Mouse (Mus musculus) mature B cell (primary cell): ENCODE data around the gene Dmgdh.

Experiments
- in situ Hi-C: fragments of 300-500 bp; cut with MboI; formaldehyde crosslinking; loops from 2 replicates; pipeline ENCODE4 v1.14.3; 2019

The Dmgdh gene

DNA sequence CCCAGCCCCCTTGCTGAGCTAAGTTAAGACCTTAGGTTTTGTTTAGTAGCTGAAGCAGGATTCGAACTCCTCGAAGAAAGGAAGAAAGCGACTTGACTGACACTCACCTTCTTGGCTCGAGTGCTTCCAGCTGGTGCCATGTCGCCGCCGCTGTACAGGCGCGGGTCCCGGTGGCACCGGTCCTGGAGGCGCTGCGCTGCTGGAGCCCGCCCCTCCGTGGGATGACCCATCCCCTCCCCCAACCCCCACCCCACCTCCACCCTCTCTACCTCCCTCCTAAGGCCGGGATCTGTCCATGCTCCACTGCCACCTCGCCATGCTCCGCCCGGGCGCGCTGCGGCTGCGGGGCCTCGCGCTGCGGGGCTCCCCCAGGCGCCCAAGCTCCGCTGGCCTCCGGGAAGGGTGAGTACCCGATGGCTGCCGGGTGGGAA is at the start of gene Dmgdh, which contains the start of gene Bhmt2:
Gene Dmgdh, plus strand, starts transcription at position 303 of the 431 bp plus-strand sequence.
Gene Bhmt2, minus strand, starts transcription at position 172 of the 431 bp plus-strand sequence.
- in situ Hi-C loops: no loop called here

DNA sequence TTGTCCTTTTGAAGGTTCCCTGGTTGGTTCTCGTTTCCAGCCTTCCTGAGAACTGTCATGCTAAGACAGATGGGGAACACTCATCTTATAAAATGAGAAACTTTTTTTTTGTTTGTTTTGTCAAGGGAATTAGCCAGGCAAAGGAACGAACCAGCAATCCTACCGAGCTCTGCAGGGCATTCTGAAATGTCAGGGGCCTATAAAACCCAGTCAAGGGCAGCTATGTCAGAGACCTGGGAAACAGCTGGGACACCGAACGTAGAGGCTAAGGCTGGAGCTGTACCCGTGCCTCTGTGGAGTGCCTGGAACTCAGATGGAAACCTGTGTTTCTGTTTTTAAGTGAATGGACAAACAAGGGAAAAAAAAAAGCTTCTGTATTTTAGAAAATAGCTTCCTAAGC is 45.4 kb upstream of the Dmgdh start:
- in situ Hi-C loops: no loop called here

DNA sequence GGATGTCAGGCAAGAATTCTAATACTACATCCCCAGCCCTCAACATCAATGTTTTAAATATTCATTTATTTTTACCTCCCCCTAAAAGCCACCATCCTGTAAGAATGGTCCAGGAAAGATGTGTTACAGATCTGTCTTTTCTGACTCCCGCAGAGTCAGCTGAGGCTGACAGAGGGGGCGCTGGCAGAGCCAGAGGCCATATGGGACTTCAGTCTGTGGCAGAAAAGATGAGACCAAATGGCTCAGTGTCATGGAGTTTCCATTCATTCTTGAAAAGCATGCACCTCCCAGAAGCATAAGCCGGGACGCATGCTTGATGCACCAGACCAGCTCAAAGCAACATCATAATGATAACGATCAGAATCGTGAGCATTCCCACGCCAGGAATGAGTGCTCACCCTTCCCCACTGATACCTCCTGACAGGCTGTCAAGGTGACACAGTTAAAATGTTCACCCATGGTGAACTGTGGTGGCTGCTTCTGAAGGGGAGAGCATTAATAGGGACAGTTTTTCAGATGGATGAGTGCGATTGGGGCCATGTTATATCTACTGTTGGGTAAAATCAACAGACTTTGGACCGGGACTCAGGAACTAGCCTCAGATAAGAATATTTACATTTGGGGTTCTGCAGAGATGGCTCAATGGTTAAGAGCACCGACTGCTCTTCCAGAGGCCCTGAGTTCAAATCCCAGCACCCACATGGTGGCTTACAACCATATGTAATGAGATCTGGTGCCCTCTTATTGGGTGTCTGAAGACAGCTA is 43.1 kb upstream of the Dmgdh start:
- in situ Hi-C loops: no loop called here

DNA sequence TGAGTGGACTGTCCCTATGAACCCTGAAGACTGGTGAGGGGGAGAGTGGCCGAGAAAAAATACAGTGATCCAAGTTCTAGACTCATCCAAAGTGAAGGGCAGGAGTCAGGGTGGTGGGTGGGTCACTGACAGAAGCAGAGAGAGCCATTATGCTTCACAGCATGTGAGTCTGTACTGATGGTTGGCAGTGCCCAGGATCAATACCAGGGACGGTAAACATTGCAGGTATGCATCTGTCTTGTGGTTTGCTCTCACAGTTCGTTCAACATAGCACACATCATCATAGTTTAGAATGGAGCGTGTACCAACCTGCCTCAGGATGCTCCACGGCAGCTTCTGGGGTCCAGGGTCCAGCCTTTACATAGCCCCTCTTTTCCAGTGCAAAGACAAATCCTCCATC is 41.3 kb upstream of the Dmgdh start:
- in situ Hi-C loops: no loop called here

DNA sequence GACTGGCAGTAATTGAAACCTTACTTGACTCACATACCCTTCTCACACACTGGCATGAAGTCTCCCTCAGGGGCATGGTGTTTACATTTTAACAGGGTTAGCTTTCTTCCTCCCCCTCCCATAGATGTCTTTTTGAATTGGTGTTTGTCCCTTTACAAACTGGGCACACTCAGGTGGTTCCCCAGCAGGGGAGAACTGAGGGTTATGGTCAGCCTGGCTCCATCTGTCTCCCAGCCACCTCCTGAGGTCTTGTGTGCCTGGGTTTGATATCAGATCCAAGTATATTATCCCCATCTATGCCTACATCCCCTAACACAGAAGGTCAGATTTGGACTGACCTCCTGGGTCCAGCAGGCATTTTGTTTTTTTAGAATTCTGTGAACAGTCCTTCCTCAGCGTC is 37.7 kb upstream of the Dmgdh start:
- in situ Hi-C loops: no loop called here

DNA sequence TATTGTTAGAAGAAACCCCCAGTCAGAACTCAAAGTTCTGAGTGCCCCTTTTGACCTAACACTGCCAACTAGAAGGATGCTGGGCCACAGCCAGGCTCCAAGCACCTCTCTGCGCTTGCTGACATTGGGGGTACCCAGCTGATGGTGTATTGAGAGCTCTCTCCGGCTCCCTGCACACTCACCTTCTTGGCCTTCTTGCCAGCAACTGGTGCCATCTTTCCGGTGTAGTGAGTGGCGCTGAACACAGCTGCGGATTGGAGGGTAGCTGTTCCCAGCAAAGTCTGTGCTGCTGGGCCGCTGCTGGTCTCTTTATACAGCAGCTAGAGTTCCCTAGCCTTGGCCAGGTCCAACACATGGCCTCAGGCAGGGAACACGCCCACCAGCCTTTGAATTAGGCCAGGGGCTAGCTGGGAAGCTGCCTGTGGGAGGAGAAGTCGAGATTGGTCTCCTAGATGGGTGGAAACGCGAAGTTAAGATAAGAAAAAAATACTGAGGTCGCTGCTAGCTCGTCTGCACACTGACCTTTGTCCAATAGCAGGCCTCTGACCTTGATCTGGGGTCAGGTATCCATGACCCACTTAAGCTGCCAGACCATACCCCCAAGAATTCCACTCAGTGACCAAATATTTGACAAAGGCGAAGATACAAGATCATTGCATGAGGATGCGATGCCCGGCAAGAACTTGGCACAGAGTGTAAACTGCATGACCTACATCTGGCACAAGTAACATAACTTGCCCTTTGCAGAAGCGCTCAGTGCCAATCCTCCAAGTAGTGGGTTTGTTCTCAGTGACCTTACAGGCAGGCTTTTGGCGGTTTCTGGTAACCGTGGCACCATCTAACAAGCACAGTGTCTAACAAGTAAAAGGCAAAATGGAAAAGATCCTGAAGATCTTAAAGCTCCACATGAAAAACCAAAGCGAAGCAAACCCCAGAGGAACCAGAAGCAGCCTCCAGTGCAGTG is 36.7 kb upstream of the Dmgdh start, which contains the start of gene Bhmt:
Gene Bhmt, minus strand, starts transcription at position 680 of the 964 bp plus-strand sequence.
- in situ Hi-C loops: no loop called here

DNA sequence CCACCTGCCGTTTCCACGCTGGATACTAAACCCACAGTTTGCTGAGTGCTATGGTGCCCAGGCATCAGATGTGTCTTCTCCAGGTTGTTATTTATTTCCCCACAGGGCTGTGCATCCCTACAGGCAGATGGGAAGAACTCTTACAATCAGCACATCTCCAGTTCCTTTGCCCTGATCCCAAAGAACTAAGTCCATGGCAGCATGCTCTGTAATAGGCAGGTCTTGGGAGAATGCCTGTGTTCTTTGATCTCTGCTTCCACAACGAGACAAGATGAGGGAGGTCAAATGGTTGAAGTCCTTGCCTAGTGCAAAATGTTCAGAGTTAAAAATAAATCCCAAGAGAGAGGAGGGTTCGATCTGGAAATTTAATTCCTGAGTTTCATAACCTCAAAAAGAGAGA is 34.6 kb upstream of the Dmgdh start:
- in situ Hi-C loops: no loop called here

DNA sequence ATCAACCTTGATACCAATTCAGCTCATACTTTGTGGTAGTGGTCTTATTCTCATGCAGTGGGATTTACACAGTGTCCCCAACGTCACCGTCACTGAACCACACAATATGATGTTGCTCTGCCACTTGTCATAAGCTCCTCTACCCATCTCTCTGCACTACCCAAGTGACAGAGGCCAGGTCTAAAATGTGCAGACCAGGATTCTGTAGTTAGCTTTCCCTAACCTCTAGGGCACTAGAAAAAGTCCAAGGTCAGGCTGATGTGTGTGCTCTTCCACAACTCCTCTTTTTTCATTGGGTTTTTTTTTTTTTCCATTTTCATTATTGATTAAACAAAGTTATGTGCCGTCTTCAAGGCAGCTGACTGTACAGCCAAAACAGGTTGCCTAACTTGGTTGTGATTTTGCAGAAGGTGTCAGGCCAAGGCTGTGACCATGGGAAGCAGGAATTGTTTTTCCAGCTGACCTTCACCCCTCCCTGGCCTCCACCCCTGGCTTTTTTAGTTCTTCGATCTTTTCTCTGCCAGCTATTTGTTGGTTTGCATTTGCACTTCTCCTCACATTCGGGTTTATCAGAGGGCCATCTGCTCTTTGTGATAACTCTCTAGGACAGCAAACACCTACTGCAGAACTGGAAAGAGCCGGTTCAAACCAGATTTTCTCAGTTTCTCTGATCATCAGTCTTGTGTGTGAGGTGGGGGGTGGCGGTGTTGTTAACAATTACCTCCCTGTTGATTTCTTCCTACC is 25.7 kb upstream of the Dmgdh start:
- in situ Hi-C loops: no loop called here

DNA sequence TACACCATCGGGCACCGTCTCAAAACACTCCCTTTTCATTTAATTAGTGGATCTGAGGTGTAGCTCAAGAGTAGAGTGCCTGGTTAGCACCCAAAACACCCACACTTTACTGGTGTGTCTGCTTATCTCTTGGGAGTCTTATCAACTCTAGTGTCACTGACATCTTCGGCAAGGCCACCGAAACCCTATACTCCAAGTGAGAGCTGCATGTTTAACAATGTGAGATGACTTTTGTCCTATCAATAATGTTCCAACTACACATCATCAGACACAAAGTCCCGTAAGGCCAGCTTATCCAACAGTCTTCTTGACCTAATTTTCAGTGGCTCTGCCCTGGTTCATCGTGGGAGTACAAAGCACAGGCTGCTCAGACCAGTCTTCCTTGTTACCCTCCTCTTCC is 20.9 kb upstream of the Dmgdh start:
- in situ Hi-C loops: no loop called here

DNA sequence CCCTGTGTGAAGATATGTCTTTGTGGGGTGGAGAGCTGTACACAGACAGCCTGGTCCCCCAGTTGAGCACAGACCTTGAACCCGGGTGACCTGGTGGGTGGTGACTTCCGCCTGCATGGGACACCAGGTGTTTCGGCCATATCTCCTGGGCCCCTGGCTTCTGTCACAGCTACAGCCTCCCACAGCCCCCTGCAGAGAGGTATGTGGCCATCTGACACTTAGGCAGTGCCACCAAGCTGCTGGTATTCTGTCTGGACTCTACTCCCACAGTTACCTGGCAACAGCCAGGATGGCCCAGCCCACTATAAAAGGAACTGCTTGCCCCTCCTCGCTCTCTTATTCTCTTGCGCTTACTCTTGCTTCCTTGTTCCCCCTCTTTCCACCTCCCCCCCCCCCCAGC is 16.3 kb upstream of the Dmgdh start:
- in situ Hi-C loops: no loop called here

DNA sequence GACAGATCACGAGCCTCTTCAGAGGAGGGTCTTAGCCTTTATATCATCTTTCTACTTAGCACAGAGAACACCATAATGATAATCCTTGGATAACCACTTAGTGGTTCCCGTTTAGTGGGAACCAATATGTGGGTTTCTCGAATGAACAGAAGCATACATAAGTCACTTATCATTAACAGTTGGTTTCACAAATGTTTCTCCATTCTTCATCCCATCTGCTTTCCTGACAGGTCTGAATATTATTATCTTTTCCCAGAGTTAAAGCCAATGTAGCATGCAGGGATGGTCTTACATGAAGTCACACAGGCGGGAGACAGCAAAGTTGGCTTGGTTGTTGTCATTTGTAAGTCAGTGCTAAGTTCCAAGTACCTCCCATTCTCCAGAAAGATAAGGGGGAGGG is 6.6 kb upstream of the Dmgdh start:
- in situ Hi-C loops: no loop called here

DNA sequence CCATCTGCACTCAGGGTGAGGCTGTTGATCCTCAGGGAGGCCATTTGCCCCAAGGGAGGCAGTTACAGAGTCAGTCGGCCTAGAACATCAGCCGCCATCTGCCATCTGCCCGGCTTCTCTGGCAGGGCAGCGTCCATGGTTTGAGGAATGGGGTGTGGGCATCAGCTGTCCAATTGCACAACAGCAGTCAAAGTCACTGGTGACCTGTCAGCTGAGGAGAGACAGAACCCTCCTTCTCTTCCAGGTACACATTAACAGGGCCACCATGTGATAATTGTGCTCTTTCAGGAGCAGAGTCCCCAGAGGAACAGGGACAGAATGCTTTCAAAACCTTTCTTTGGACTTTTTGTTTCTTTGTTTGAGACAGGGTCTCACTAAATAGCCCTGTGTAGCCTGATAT is 1.9 kb upstream of the Dmgdh start:
- in situ Hi-C loops: no loop called here

DNA sequence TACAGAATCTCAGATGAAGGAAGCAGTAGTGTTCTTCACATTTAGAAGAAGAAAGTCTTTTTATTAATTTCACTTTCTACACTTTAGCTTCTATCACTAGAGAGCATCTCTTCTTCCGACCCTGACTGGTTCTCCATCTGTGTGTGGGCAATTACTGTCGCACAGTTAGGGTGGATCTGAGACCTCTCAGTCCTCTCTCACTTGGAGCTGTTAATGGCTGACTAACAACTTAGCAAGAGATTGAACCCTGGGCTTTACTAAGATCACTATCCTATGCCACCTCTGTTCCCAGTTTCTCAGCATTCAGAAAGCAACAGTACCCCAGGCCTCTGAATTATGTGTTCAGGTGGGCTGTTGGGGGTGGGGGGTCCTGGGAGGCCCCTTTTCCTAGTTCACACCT is 937 bp upstream of the Dmgdh start:
- in situ Hi-C loops: no loop called here

DNA sequence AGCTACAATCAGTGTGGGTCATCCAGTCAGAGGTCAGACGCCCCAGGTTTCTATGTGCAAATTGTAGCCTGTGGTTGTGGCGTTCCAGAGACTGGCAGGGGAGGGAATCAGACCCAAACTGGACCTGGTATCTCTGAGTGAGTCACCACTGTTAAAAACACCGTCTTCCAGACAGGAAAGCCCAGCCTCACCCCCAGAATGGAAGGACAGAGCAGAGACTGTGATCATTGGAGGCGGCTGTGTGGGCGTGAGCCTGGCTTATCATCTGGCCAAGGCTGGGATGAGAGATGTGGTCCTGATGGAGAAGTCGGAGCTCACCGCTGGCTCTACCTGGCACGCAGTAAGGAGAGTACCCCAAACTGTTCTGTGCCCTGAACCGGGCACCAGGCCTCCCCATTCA is 2.6 kb downstream of the Dmgdh start:
- in situ Hi-C loops: no loop called here

DNA sequence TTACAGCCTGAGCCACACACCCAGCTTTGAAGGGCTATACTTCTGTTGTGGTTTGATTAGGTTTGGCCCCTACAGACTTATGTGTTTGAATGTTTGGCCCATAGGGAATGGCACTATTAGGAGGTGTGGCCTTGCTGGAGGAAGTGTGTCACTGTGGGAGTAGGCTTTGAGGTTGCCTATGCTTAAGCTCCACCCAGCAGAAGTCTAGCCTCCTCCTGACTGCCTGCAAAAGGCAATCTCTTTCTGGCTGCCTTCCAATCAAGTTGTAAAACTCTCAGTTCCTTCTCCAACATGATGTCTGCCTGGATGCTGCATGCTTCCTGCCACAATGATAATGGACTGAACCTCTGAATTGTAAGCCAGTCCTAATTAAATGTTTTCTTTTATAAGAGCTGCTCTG is 9.1 kb downstream of the Dmgdh start:
- in situ Hi-C loops: no loop called here

DNA sequence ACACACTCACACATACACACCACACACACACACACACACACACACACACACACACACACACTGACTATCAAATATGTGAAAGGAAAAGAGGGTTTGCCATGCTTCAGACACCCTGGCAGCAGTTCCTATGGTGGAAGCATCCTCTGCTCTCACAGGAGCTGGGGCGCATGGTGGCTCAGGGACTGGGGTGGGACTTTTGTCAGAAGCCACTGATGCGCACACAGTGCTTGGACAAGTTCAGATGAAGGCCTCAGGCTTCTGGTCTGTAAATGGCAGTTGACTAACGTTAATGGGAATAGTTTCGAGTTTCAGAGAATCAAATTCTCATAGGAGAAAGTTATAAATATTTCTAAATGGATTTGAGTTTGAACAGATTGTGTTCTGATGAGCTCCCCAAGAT is 11.0 kb downstream of the Dmgdh start:
- in situ Hi-C loops: no loop called here

DNA sequence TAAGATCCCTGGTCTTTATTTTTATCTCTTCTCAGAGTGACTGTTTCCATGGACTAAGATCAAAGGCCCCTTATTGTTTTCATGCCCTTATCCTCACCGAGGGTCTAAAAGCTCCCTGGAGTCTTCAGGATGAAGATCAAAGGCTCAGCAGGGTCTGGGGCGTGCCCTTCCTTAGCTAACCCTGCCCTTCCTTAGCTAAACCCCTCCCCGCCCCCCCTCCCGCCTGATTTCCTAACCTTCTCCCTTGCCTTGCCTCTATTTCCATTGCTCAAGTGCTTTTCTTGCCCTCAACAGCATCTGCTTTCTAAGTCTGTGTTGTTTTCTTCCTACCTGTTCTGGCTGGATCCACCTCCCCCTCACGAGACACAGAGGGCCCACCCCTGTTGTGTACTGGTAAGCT is 13.1 kb downstream of the Dmgdh start:
- in situ Hi-C loops: no loop called here

DNA sequence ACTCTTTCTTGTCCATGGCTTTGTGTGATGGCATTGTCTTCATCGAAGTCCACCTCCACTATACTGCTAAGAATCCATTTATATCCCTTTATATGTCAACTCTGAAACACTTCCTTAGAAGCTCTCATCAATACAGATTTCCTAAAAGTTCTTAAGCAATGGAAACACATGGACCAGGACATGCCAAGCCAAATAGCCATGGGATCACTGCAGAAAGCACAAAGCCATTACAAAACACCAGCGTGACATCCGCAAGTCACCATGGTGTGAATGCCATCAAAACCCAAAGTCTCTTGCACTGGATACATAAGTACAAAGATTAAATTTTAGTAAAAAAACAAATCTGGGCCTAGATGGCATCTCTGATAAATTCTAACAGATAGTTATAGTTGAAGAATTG is 15.3 kb downstream of the Dmgdh start:
- in situ Hi-C loops: no loop called here

DNA sequence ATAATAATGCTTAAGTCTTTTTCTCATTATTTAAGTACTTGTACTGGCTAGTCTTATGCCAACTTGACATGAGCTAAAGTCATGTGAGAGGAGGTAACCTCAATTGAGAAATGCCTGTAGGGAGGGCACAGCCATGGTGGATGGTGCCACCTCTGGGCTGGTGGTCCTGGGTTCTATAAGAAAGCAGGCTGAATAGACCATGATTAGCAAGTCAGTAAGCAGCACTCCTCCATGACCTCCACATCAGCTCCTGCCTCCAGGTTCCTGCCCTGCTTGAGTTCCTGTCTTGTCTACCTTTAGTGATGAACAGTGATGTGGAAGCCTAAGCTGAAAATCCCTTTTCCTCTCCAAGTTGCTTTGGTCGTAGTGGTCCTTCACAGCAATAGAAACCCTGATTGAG is 16.6 kb downstream of the Dmgdh start:
- in situ Hi-C loops: no loop called here

DNA sequence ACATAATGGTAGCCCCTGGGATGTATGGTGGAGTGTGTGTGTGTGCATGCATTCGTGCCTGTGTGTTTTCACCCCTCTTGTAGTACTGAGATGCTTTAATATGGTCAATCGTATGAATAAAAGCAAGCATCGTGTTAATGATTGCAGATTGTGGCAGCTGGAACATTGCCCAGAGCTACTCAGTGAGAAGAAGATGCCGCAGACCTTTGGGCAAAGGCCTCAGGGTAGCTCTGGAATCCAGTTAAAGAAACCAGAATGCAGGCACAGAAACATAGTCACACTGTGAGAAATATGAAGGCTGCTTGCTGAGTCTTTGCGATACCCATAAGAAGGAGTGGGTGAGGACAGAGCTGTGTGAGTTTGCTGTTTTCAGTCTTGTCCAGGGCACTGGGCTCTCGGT is 24.6 kb downstream of the Dmgdh start:
- in situ Hi-C loops: no loop called here

DNA sequence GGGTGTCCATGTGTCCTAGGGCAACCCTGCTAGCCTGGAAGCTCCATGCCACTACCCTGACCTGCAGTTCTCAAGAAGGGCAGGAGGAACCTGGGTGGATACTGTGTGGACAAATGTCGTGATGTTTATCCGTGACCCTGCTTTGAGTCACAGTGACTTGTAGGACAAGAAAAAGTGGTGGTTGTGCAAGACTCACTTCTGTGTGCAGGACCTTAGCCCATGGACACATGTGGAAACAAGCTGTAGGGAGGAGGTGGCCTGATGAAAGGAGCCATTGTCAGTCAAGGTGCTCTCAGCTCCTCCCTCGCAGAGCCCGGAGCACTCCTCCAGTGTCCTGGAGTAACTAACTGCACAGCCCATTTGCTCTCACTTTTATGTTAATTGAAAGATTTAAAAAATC is 31.5 kb downstream of the Dmgdh start:
- in situ Hi-C loops: no loop called here

DNA sequence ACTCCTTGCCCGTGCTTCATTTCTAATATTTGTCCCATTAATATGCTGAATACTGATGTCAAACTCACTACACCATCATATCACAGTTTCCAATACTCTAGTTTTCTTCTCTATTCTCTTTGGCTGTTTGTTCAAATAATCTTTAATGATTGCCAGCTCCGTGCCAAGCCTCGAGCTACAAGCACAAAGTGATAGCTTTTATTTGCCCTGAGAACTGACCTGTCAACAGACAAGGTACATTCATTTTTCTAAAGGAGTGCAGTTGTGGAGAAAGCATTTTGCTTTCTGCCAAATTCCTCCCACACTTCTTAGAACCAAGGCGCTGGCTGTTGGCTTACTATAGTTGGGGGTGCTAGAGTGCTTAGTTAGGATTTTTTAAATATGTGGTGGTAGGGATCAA is 33.0 kb downstream of the Dmgdh start:
- in situ Hi-C loops: no loop called here
